Mouse (Mus musculus): ENCODE data around the gene Fxyd4. TPM values are rescaled to one million over a fixed set of nuclear protein-coding genes. Genes with fewer than 3 reads are reported as not detected.
A peak's percentile ranks its signal among the peaks of the same experiment; 100 is the strongest.

Fxyd4 gene
- total and polyA plus RNA-seq, 2 experiments: 0.18 TPM; not detected in 1

GRCm38 (mm10) chr6:117916205-117916736 is 21.2 kb downstream of the Fxyd4 start:
- peaks cover 21% of the 10 kb centered on the region for H3K79me2 ChIP-seq (ENCODE audit: control insufficient read depth, insufficient read depth, low read length)
- H3K27me3 ChIP-seq (ENCODE audit: control insufficient read depth, insufficient read depth, low read length): no peaks in the 10 kb centered on the region
- WGBS: under 1% methylated on average over 12 of the region's 12 CpGs
- peaks cover 16% of the 10 kb centered on the region for H3K4me1 ChIP-seq (ENCODE audit: control insufficient read depth, insufficient read depth, low read length)
- TF ChIP-seq CTCF (IDR thresholded peaks at IDR 0.05; ENCODE audit: low read depth, low read length) (no peak), POLR2A (IDR thresholded peaks at IDR 0.05; ENCODE audit: extremely low read depth, insufficient read depth, low read length) (no peak)
- peak overlapping the region; percentile 48 for H3K9ac ChIP-seq (ENCODE audit: low read depth, low read length)
- H3K36me3 ChIP-seq (ENCODE audit: control insufficient read depth, insufficient read depth, low read length): peaks cover 16% of the 10 kb centered on the region
- peak overlapping the region; percentile 68 for H3K4me3 ChIP-seq (ENCODE audit: insufficient read depth, low read depth, low read length)
- peak overlapping the region; percentile 89 for H3K27ac ChIP-seq (replicated peaks; ENCODE audit: insufficient read depth, low read depth, low read length)
- DNase-seq (ENCODE audit: extremely low read depth, low read depth, low spot score): no peak

GRCm38 (mm10) chr6:117914541-117914940 is 23.0 kb downstream of the Fxyd4 start:
- Histone ChIP-seq H3K79me2 (ENCODE audit: control insufficient read depth, insufficient read depth, low read length) (peaks cover 29% of the 10 kb centered on the region), H3K27ac (replicated peaks; ENCODE audit: insufficient read depth, low read depth, low read length) (no peak overlapping the region), H3K4me1 (ENCODE audit: control insufficient read depth, insufficient read depth, low read length) (peaks cover 16% of the 10 kb centered on the region), H3K36me3 (ENCODE audit: control insufficient read depth, insufficient read depth, low read length) (peaks cover 7% of the 10 kb centered on the region), H3K4me3 (ENCODE audit: insufficient read depth, low read depth, low read length) (no peak overlapping the region), H3K27me3 (ENCODE audit: control insufficient read depth, insufficient read depth, low read length) (no peaks in the 10 kb centered on the region), H3K9ac (ENCODE audit: low read depth, low read length) (no peak overlapping the region)
- DNase-seq (ENCODE audit: extremely low read depth, low read depth, low spot score): no peak
- TF ChIP-seq POLR2A (IDR thresholded peaks at IDR 0.05; ENCODE audit: extremely low read depth, insufficient read depth, low read length) (no peak), CTCF (IDR thresholded peaks at IDR 0.05; ENCODE audit: low read depth, low read length) (no peak)

- WGBS: 79% methylated on average over 6 of the region's 6 CpGs
- DNase-seq (ENCODE audit: extremely low read depth, low read depth, low spot score): no peak
- TF ChIP-seq POLR2A (IDR thresholded peaks at IDR 0.05; ENCODE audit: extremely low read depth, insufficient read depth, low read length) (no peak), CTCF (IDR thresholded peaks at IDR 0.05; ENCODE audit: low read depth, low read length) (no peak)
- H3K4me1 ChIP-seq (ENCODE audit: control insufficient read depth, insufficient read depth, low read length): peaks cover 16% of the 10 kb centered on the region
- H3K27me3 ChIP-seq (ENCODE audit: control insufficient read depth, insufficient read depth, low read length): no peaks in the 10 kb centered on the region
- H3K9ac ChIP-seq (ENCODE audit: low read depth, low read length): no peak overlapping the region
- no peak overlapping the region for H3K27ac ChIP-seq (replicated peaks; ENCODE audit: insufficient read depth, low read depth, low read length)
- H3K79me2 ChIP-seq (ENCODE audit: control insufficient read depth, insufficient read depth, low read length): peaks cover 32% of the 10 kb centered on the region
- no peaks in the 10 kb centered on the region for H3K36me3 ChIP-seq (ENCODE audit: control insufficient read depth, insufficient read depth, low read length)
- H3K4me3 ChIP-seq (ENCODE audit: insufficient read depth, low read depth, low read length): no peak overlapping the region
These were observed 27.3 kb downstream of the Fxyd4 start for GRCm38 (mm10) chr6:117910120-117910661.

GRCm38 (mm10) chr6:117908424-117908900 is 29.0 kb downstream of the Fxyd4 start:
- peaks cover 28% of the 10 kb centered on the region for H3K79me2 ChIP-seq (ENCODE audit: control insufficient read depth, insufficient read depth, low read length)
- peak overlapping the region; percentile 100 for H3K9ac ChIP-seq (ENCODE audit: low read depth, low read length)
- no peaks in the 10 kb centered on the region for H3K27me3 ChIP-seq (ENCODE audit: control insufficient read depth, insufficient read depth, low read length)
- DNase-seq (ENCODE audit: extremely low read depth, low read depth, low spot score): peak; percentile 72
- H3K4me3 ChIP-seq (ENCODE audit: insufficient read depth, low read depth, low read length): peak overlapping the region; percentile 90
- H3K4me1 ChIP-seq (ENCODE audit: control insufficient read depth, insufficient read depth, low read length): peaks cover 13% of the 10 kb centered on the region
- TF ChIP-seq CTCF (IDR thresholded peaks at IDR 0.05; ENCODE audit: low read depth, low read length) (no peak), POLR2A (IDR thresholded peaks at IDR 0.05; ENCODE audit: extremely low read depth, insufficient read depth, low read length) (no peak)
- WGBS: under 1% methylated on average over 14 of the region's 14 CpGs
- peak overlapping the region; percentile 59; the same call in 1 of the 2 replicates for H3K27ac ChIP-seq (replicated peaks; ENCODE audit: insufficient read depth, low read depth, low read length)
- no peaks in the 10 kb centered on the region for H3K36me3 ChIP-seq (ENCODE audit: control insufficient read depth, insufficient read depth, low read length)

- Histone ChIP-seq H3K4me1 (ENCODE audit: control insufficient read depth, insufficient read depth, low read length) (peaks cover 11% of the 10 kb centered on the region), H3K36me3 (ENCODE audit: control insufficient read depth, insufficient read depth, low read length) (no peaks in the 10 kb centered on the region), H3K9ac (ENCODE audit: low read depth, low read length) (peak overlapping the region; percentile 100), H3K27me3 (ENCODE audit: control insufficient read depth, insufficient read depth, low read length) (no peaks in the 10 kb centered on the region), H3K79me2 (ENCODE audit: control insufficient read depth, insufficient read depth, low read length) (peaks cover 24% of the 10 kb centered on the region), H3K27ac (replicated peaks; ENCODE audit: insufficient read depth, low read depth, low read length) (peak overlapping the region; percentile 59), H3K4me3 (ENCODE audit: insufficient read depth, low read depth, low read length) (peak overlapping the region; percentile 90)
- no peak for DNase-seq (ENCODE audit: extremely low read depth, low read depth, low spot score)
- under 1% methylated on average over 26 of the region's 26 CpGs for WGBS
- TF ChIP-seq POLR2A (IDR thresholded peaks at IDR 0.05; ENCODE audit: extremely low read depth, insufficient read depth, low read length) (no peak), CTCF (IDR thresholded peaks at IDR 0.05; ENCODE audit: low read depth, low read length) (no peak)
These were observed 29.5 kb downstream of the Fxyd4 start for GRCm38 (mm10) chr6:117907979-117908355.

Measured in liver, adult 2 months (tissue).